Mouse (Mus musculus): ENCODE measurements at regions not wholly inside any gene's neighbourhood (a gene's known extent, or its start where the extent isn't known, plus 50 kb on each side); places are given as distances from the start of the nearest gene placed in this dataset.
A peak's percentile ranks its signal among the peaks of the same experiment; 100 is the strongest.

- no peak overlapping the region for H3K27ac ChIP-seq (ENCODE audit: low read depth, low read length)
- no peak overlapping the region for H3K4me2 ChIP-seq (replicated peaks; ENCODE audit: low read depth, low read length)
- H3K4me1 ChIP-seq (ENCODE audit: control insufficient read depth, insufficient read depth, low read length): no peaks in the 10 kb centered on the region
- no peak overlapping the region for H3K9ac ChIP-seq (ENCODE audit: low read depth, low read length)
- WGBS: 55% methylated on average over 8 of the region's 8 CpGs
- no peaks in the 10 kb centered on the region for H3K36me3 ChIP-seq (ENCODE audit: control insufficient read depth, insufficient read depth, low read length)
- H3K27me3 ChIP-seq (ENCODE audit: control insufficient read depth, insufficient read depth, low read length): no peaks in the 10 kb centered on the region
- ATAC-seq (ENCODE audit: low FRiP score, low TSS enrichment): no peak
- no peaks in the 10 kb centered on the region; the same call in 1 of the 2 replicates for H3K9me3 ChIP-seq (ENCODE audit: control insufficient read depth, low read length)
- H3K4me3 ChIP-seq (ENCODE audit: low read length): no peak overlapping the region
Observed at GRCm38 (mm10) chr13:59910179-59911071, 87.5 kb upstream of the Tut7 start.

GRCm38 (mm10) chr13:59909400-59909799, 86.5 kb upstream of the Tut7 start:
- Histone ChIP-seq H3K9ac (ENCODE audit: low read depth, low read length) (no peak overlapping the region), H3K4me2 (replicated peaks; ENCODE audit: low read depth, low read length) (no peak overlapping the region), H3K4me1 (ENCODE audit: control insufficient read depth, insufficient read depth, low read length) (no peaks in the 10 kb centered on the region), H3K27me3 (ENCODE audit: control insufficient read depth, insufficient read depth, low read length) (no peaks in the 10 kb centered on the region), H3K9me3 (ENCODE audit: control insufficient read depth, low read length) (no peaks in the 10 kb centered on the region; the same call in 1 of the 2 replicates), H3K4me3 (ENCODE audit: low read length) (no peak overlapping the region), H3K36me3 (ENCODE audit: control insufficient read depth, insufficient read depth, low read length) (no peaks in the 10 kb centered on the region), H3K27ac (ENCODE audit: low read depth, low read length) (no peak overlapping the region)
- peak; percentile 61; the same call in 1 of the 2 replicates for ATAC-seq (ENCODE audit: low FRiP score, low TSS enrichment)
- WGBS: 46% methylated on average over 4 of the region's 4 CpGs

GRCm38 (mm10) chr13:59908786-59909185, 85.8 kb upstream of the Tut7 start:
- Histone ChIP-seq H3K9me3 (ENCODE audit: control insufficient read depth, low read length) (no peaks in the 10 kb centered on the region; the same call in 1 of the 2 replicates), H3K4me2 (replicated peaks; ENCODE audit: low read depth, low read length) (no peak overlapping the region), H3K4me3 (ENCODE audit: low read length) (no peak overlapping the region), H3K9ac (ENCODE audit: low read depth, low read length) (no peak overlapping the region), H3K27me3 (ENCODE audit: control insufficient read depth, insufficient read depth, low read length) (no peaks in the 10 kb centered on the region), H3K36me3 (ENCODE audit: control insufficient read depth, insufficient read depth, low read length) (no peaks in the 10 kb centered on the region), H3K27ac (ENCODE audit: low read depth, low read length) (no peak overlapping the region), H3K4me1 (ENCODE audit: control insufficient read depth, insufficient read depth, low read length) (no peaks in the 10 kb centered on the region)
- ATAC-seq (ENCODE audit: low FRiP score, low TSS enrichment): no peak
- WGBS: 87% methylated on average over 4 of the region's 4 CpGs

- H3K27ac ChIP-seq (ENCODE audit: low read depth, low read length): no peak overlapping the region
- no peaks in the 10 kb centered on the region for H3K4me1 ChIP-seq (ENCODE audit: control insufficient read depth, insufficient read depth, low read length)
- H3K36me3 ChIP-seq (ENCODE audit: control insufficient read depth, insufficient read depth, low read length): no peaks in the 10 kb centered on the region
- 87% methylated on average over 3 of the region's 3 CpGs for WGBS
- H3K27me3 ChIP-seq (ENCODE audit: control insufficient read depth, insufficient read depth, low read length): no peaks in the 10 kb centered on the region
- H3K4me2 ChIP-seq (replicated peaks; ENCODE audit: low read depth, low read length): no peak overlapping the region
- no peak for ATAC-seq (ENCODE audit: low FRiP score, low TSS enrichment)
- H3K9me3 ChIP-seq (ENCODE audit: control insufficient read depth, low read length): no peaks in the 10 kb centered on the region; the same call in 1 of the 2 replicates
- H3K4me3 ChIP-seq (ENCODE audit: low read length): no peak overlapping the region
- no peak overlapping the region for H3K9ac ChIP-seq (ENCODE audit: low read depth, low read length)
Observed at GRCm38 (mm10) chr13:59905488-59905887, 82.5 kb upstream of the Tut7 start.

GRCm38 (mm10) chr13:59904415-59904814, 81.5 kb upstream of the Tut7 start:
- Histone ChIP-seq H3K27me3 (ENCODE audit: control insufficient read depth, insufficient read depth, low read length) (no peaks in the 10 kb centered on the region), H3K4me3 (ENCODE audit: low read length) (no peak overlapping the region), H3K4me1 (ENCODE audit: control insufficient read depth, insufficient read depth, low read length) (no peaks in the 10 kb centered on the region), H3K9me3 (ENCODE audit: control insufficient read depth, low read length) (no peaks in the 10 kb centered on the region; the same call in 1 of the 2 replicates), H3K27ac (ENCODE audit: low read depth, low read length) (no peak overlapping the region), H3K4me2 (replicated peaks; ENCODE audit: low read depth, low read length) (no peak overlapping the region), H3K36me3 (ENCODE audit: control insufficient read depth, insufficient read depth, low read length) (no peaks in the 10 kb centered on the region), H3K9ac (ENCODE audit: low read depth, low read length) (no peak overlapping the region)
- WGBS: 89% methylated on average over 1 of the region's 1 CpGs
- ATAC-seq (ENCODE audit: low FRiP score, low TSS enrichment): no peak

GRCm38 (mm10) chr13:59899521-59899920, 76.6 kb upstream of the Tut7 start:
- no peaks in the 10 kb centered on the region for H3K36me3 ChIP-seq (ENCODE audit: control insufficient read depth, insufficient read depth, low read length)
- no peak for ATAC-seq (ENCODE audit: low FRiP score, low TSS enrichment)
- 51% methylated on average over 7 of the region's 7 CpGs for WGBS
- no peak overlapping the region for H3K4me3 ChIP-seq (ENCODE audit: low read length)
- H3K4me2 ChIP-seq (replicated peaks; ENCODE audit: low read depth, low read length): no peak overlapping the region
- no peak overlapping the region for H3K9ac ChIP-seq (ENCODE audit: low read depth, low read length)
- no peaks in the 10 kb centered on the region for H3K27me3 ChIP-seq (ENCODE audit: control insufficient read depth, insufficient read depth, low read length)
- H3K4me1 ChIP-seq (ENCODE audit: control insufficient read depth, insufficient read depth, low read length): no peaks in the 10 kb centered on the region
- no peaks in the 10 kb centered on the region for H3K9me3 ChIP-seq (ENCODE audit: control insufficient read depth, low read length)
- no peak overlapping the region for H3K27ac ChIP-seq (ENCODE audit: low read depth, low read length)

- H3K4me2 ChIP-seq (replicated peaks; ENCODE audit: low read depth, low read length): no peak overlapping the region
- ATAC-seq (ENCODE audit: low FRiP score, low TSS enrichment): no peak
- WGBS: 89% methylated on average over 2 of the region's 2 CpGs
Observed at GRCm38 (mm10) chr13:59895754-59896153, 72.8 kb upstream of the Tut7 start.

GRCm38 (mm10) chr13:59894094-59894493, 71.1 kb upstream of the Tut7 start:
- Histone ChIP-seq H3K4me2 (replicated peaks; ENCODE audit: low read depth, low read length) (no peak overlapping the region), H3K27me3 (ENCODE audit: control insufficient read depth, insufficient read depth, low read length) (no peaks in the 10 kb centered on the region), H3K4me1 (ENCODE audit: control insufficient read depth, insufficient read depth, low read length) (peaks cover 16% of the 10 kb centered on the region), H3K4me3 (ENCODE audit: low read length) (no peak overlapping the region), H3K9me3 (ENCODE audit: control insufficient read depth, low read length) (no peaks in the 10 kb centered on the region), H3K9ac (ENCODE audit: low read depth, low read length) (no peak overlapping the region), H3K36me3 (ENCODE audit: control insufficient read depth, insufficient read depth, low read length) (no peaks in the 10 kb centered on the region), H3K27ac (ENCODE audit: low read depth, low read length) (no peak overlapping the region)
- 26% methylated on average over 5 of the region's 5 CpGs for WGBS
- no peak for ATAC-seq (ENCODE audit: low FRiP score, low TSS enrichment)

More at GRCm38 (mm10) chr13:59895754-59896153, 72.8 kb upstream of the Tut7 start:
- Histone ChIP-seq H3K9ac (ENCODE audit: low read depth, low read length) (no peak overlapping the region), H3K4me3 (ENCODE audit: low read length) (no peak overlapping the region), H3K27ac (ENCODE audit: low read depth, low read length) (no peak overlapping the region), H3K9me3 (ENCODE audit: control insufficient read depth, low read length) (no peaks in the 10 kb centered on the region), H3K36me3 (ENCODE audit: control insufficient read depth, insufficient read depth, low read length) (no peaks in the 10 kb centered on the region), H3K27me3 (ENCODE audit: control insufficient read depth, insufficient read depth, low read length) (no peaks in the 10 kb centered on the region), H3K4me1 (ENCODE audit: control insufficient read depth, insufficient read depth, low read length) (peaks cover 16% of the 10 kb centered on the region)

GRCm38 (mm10) chr13:59892961-59893360, 70.0 kb upstream of the Tut7 start:
- 16% methylated on average over 8 of the region's 8 CpGs for WGBS
- Histone ChIP-seq H3K9ac (ENCODE audit: low read depth, low read length) (no peak overlapping the region), H3K4me2 (replicated peaks; ENCODE audit: low read depth, low read length) (no peak overlapping the region), H3K4me3 (ENCODE audit: low read length) (no peak overlapping the region), H3K36me3 (ENCODE audit: control insufficient read depth, insufficient read depth, low read length) (no peaks in the 10 kb centered on the region), H3K4me1 (ENCODE audit: control insufficient read depth, insufficient read depth, low read length) (peaks cover 16% of the 10 kb centered on the region), H3K27me3 (ENCODE audit: control insufficient read depth, insufficient read depth, low read length) (no peaks in the 10 kb centered on the region), H3K27ac (ENCODE audit: low read depth, low read length) (peak overlapping the region; percentile 19; the same call in 1 of the 2 replicates), H3K9me3 (ENCODE audit: control insufficient read depth, low read length) (no peaks in the 10 kb centered on the region)
- ATAC-seq (ENCODE audit: low FRiP score, low TSS enrichment): peak; percentile 36; the same call in 1 of the 2 replicates

Measured in kidney, embryonic 14.5 days (tissue).